Mouse (Mus musculus): ENCODE measurements at regions not wholly inside any gene's neighbourhood (a gene's known extent, or its start where the extent isn't known, plus 50 kb on each side); places are given as distances from the start of the nearest gene placed in this dataset.

DNA sequence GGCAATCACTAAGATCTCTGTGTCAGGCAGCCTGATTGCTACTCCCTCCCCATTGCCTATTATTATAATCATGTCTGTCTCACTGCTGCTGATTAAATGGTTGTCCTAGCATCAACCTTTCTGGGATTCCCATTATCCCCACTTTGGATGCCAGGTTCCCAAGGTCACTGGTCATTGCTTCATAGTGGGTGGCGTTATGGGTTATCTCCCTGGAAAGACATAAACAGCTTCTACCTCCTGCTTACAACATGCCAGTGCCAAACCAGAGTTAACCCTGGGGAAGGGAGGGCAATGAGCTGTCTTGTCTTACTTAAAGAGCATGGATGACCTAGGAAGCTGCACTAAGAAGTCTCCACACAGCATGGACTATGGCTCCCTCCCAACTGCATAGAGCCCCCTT lies 136.9 kb downstream of the Uaca start:
- in situ Hi-C loops (cut with MboI, MseI) = no loop called here

- in situ Hi-C loops (cut with MboI, MseI) = no loop called here
Observed at GRCm38 (mm10) chr9:60936937-60937336, 142.6 kb downstream of the Uaca start.

DNA sequence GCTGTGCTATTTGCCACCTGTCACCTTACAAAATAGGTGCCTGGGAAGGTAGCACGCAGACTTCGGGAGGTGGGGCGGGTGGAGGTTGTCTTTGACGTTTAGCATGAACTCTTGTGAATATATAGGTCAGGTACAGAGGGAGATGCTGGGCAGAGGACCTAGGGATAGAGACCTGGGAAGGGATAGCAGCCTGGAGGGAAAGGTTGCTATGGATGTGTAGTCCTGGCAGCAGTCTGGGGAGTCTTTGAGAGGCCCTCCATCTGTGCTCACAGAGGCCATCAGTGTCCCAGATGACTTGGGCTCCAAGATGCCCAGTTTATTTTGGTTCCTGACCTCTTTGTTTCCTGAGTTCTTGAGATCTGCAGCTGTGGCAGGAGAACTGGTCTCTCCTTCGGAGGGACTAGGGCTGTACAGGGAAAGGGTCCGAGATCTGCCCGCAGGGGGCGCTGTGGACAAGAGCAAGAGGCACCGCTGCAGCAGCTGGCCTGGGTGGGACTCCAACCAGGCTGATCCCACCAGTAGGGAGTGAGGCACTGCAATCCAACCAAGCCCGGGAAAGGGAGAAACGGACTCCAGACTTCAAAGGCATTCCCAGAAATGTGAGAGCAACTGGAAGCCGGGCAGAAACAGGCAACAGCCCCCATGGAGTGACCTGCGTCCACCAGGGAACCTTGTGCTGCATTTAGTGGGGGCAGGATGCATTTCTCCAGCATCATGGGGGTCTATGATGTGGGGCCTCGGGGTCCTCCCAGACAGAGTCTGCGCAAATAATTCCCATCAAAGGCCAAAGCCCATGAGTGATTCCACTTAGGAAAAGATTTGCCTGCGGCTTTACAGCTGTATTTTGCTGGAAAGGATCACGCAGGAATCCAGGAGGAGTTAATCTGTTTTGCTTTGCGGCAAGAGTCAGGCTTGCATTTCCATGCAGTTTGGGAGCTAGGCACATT lies 145.8 kb downstream of the Uaca start:
- in situ Hi-C loops (cut with MboI, MseI) = no loop called here

GRCm38 (mm10) chr9:60947363-60947762 lies 153.0 kb downstream of the Uaca start:
- in situ Hi-C loops (cut with MboI, MseI) = no loop called here

DNA sequence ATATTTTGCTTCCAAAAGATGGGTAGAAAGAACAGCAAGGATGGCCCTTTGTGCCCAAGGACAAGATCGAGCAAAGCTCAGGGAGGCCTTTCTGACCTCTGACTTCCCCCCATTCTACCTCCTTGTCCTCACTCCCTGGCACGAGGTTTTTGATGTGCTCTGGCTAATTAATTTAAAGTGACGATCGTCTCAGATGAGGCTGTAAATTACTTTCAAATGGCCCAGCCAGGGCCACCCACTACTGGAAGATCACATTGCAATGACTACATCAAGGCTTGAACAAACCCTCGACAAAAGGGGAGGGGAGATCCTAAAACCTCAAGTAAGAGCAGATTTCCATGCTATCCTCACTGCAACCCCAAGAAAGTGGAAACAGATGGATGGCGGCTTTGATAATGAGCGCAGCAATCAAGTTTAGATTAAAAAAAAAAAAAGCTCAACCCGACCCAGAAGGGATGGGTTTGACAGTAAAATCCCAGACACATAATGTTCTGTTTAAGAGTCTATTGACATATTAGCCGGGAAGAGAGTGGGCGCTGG lies 154.3 kb downstream of the Uaca start:
- in situ Hi-C loops (cut with MboI, MseI) = no loop called here

DNA sequence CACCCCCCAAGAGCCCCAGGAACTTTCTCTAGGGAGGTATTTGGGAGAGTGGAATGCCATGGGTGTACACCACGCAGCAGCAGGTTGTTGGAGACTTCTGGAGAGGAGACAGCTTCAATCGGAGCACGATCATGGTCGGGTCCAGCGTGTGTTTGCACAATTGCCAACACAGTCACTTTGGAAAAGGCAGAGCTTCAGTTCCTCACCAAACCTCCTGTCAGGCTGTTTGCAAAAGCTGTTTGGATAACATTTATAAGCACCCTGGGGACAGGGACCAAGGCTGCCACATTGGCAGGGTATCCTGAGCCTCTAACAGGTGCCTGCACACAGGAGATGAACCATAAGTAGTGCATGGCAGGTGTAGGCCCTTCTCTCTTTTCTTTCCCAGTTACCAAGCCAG lies 155.8 kb downstream of the Uaca start:
- in situ Hi-C loops (cut with MboI, MseI) = no loop called here

DNA sequence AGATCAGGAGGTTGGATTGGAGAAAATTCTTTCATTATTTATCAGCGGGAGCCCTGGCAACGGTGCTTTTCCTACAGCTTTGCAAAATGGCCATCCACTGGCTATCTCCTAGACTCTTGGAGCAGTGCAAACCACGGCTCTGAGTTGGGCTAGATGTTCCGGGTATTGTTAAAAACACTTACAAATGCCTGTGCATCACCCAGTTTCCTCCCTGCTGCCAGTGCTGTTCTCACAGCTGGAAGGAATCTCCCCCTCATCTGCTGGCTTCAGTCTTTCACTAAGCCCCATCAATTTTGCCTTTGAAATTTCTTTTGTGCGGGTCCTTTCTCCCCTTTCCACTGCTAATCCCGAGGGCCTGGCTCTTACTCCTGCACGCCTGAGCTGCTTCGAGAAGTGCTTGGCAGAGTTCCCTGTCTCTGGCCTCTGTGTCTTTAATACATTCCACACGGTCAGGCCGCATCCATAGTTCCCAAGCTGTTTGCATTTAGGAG lies 156.8 kb downstream of the Uaca start:
- in situ Hi-C loops (cut with MboI, MseI) = no loop called here

DNA sequence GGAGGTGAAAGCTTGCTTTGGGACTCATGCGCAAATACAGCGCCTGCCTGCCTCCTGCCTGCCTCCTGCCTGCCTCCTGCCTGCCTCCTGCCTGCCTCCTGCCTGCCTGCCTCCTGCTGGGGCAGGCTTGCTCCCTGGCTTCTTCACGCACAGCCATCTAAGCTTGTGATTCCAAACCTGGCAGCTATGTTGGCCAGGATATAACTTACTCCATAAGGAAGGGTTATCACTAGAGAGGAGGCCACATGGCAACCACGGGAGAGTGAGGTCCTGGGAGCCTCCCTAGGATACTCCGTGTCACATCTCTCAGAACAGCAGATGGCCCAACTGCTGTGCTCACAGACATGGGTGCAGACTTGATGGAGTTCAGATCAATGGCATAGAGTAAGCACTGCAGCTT lies 163.1 kb downstream of the Uaca start:
- in situ Hi-C loops (cut with MboI, MseI) = no loop called here

- in situ Hi-C loops (cut with MboI, MseI) = no loop called here
Observed at GRCm38 (mm10) chr9:60959537-60959936, 165.2 kb downstream of the Uaca start.

- in situ Hi-C loops (cut with MboI, MseI) = no loop called here
Observed at GRCm38 (mm10) chr9:60962086-60962485, 167.7 kb downstream of the Uaca start.

DNA sequence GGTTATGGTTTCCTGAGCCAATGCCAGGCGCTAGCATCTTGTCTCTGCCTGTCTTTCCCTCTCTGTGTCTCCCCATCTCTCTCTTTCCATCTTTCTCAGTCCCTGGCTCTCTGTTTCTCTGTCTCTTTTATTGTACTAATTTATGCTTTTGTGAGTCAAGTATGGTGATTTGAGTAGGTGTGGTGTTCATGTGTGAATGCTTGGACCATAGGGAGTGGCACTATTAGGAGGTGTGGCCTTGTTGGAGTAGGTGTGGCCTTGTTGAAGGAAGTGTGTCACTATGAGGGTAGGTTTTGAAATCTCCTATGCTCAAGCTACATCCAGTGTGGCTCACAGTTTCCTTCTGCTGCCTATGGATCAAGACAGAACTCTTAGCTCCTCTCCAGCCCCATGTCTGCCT lies 171.3 kb downstream of the Uaca start:
- in situ Hi-C loops (cut with MboI, MseI) = no loop called here

DNA sequence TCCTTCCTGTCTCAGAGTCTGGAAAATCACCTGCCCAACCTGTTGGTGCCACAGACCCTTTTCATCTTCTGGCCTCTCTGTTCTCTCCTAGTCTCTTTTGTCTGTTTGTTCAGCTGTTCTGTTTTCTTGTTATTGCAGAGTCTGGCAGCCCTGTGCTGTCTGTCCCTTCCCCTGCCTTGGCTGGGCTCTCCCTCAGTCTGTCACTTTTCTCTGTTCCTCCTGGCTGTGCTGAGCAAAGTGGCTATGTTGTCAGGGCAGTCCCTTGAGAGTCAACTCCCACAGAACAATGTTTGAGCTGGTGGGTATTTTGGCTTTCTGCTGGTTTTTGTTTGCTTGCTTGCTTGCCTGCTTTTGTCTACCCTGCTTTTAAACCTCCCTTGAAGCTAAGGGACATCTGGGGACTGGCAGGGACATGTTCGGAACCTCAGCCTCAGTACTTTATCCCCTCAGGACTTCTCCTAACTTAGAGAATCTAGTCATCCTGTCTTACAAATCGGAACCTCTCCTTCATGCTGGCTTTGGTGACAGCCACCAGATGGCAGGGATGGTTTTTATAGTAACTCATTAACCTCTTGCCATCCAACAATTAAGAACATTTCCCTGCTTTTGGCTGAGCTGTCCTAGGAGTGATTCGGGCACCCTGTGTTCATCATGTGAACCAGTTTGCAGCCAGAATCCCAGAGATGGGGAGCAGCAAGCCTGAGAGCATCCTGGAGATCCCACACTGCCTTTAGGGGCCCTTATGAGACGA lies 174.1 kb downstream of the Uaca start:
- in situ Hi-C loops (cut with MboI, MseI) = no loop called here

- in situ Hi-C loops (cut with MboI, MseI) = no loop called here
Observed at GRCm38 (mm10) chr9:60972201-60972910, 178.0 kb downstream of the Uaca start.

DNA sequence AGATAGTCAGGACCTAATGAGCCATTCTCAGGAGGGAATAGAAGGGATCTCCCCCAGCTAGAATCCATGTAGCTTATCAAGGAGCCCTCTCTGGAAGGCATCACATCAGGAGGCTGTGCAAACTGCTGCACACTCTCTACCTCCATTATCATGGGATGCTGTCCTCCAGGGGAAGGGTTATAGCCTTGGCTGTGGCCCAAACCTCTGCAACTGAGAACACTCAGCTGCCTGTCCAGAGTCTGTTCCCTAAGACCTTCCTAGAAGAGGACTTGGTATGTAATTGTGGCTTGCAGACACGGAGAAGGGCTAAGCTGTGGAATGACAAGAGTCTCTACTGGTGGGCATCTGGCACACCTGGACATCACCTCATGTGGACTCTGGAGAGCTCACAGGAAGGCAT lies 180.2 kb downstream of the Uaca start:
- in situ Hi-C loops (cut with MboI, MseI) = no loop called here

DNA sequence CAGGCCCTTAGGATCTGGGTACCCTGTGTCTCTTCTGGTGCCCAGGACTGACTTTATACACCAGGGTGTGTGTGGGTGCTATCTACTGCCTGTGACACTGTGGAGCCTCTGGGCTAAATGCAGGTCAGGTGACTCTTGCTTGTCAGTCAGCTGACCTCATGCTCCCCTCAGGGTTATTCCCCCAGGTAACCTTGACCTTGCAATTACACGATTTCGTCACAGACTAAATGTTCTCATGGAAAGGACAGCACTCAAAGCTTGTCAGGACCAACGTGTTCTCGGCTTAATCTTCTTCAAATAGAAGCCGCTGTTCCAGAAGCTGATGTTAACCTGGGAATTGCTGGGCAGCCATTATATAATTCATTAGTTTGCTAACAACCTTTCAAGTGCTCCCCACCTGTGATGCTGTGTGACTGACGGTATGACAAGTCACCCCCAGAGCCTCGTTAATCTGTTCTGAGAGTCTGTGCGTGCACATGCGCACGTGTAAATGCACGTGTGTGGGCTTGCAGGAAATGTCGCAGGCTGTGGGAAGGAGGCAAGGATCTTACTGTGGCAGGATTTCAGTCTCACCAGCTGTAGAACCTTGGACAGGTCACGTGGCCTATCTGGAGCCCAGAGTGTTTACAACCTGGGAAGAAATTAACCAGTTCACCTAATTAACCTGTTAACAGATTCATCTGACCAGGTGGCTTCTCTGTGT lies 188.2 kb downstream of the Uaca start:
- in situ Hi-C loops (cut with MboI, MseI) = no loop called here

GRCm38 (mm10) chr9:60983246-60983645 lies 188.9 kb downstream of the Uaca start:
- in situ Hi-C loops (cut with MboI, MseI) = no loop called here

- in situ Hi-C loops (cut with MboI, MseI) = no loop called here
Observed at GRCm38 (mm10) chr9:60988113-60988512, 193.8 kb downstream of the Uaca start.

- in situ Hi-C loops (cut with MboI, MseI) = loop anchor here in 1 of 2 experiments (10.0 kb wide), 1 partner anchor 1355 kb away; the partner anchor contains the start of gene Anp32a
Observed at GRCm38 (mm10) chr9:60989670-60990391, 195.5 kb downstream of the Uaca start.

DNA sequence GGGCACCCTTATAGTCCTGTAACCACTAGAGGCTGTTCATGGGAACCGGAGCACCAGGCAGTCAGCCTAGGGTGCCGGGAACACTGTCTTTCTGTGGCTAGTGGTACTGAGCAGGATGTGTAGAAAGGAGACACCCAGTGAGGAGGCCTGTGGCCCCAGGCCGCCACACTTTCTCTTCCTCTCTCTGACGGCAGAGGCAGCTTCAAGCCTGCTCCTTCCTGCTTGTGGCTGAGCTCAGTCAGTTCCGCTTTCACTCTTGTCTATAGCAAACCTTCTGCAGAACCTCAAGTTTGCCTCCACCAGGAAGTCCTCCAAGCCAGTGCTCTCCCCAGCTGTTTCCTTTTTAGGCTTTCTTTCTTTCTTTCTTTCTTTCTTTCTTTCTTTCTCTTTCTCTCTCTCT lies 197.2 kb downstream of the Uaca start:
- in situ Hi-C loops (cut with MboI, MseI) = loop anchor here in 1 of 2 experiments (10.0 kb wide), 1 partner anchor 1353 kb away; the partner anchor contains the start of gene Anp32a

- in situ Hi-C loops (cut with MboI, MseI) = loop anchor here in 1 of 2 experiments (10.0 kb wide), 1 partner anchor 1351 kb away; the partner anchor contains the start of gene Anp32a
Observed at GRCm38 (mm10) chr9:60993661-60994060, 199.3 kb downstream of the Uaca start.

Data from T-helper 17 cell (primary cell).